Mouse (Mus musculus): Measurements from ENCODE around the gene Ntn4. TPM values are rescaled to one million over a fixed set of nuclear protein-coding genes. Genes with fewer than 3 reads are reported as not detected.

The Ntn4 gene
- 0.90 and 2.2 TPM in 2 replicates for polyA plus RNA-seq (2016; fragmentation: Nextera tagmentation; extraction: Ambion mirVana)

DNA sequence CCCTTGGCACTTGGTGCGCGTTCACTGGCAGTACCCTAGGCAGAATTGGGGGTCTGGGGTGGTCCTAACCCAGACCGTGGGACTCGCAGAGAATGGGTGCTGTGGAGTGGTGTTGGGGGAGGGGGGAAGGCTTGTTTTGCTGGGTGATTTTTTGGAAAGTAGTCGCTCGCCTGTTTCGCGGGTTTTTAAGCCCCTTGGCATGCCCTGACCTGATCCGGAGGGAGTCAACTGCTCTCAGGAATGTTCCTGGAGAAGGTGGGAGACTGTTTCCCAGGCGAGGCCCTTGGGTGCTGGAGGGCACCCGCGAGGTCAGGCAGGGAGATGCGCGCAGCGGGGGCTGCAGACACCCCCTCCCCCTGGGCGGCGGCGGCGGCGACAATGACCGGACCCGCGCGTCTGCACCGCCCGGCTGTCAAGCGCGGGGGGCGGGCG lies at the start of gene Ntn4:
Gene Ntn4, plus strand, starts transcription at position 161 of the 432 bp plus-strand sequence.
- WGBS: 3% methylated on average over 29 of the region's 30 CpGs
- peaks cover 12% of the 10 kb centered on the region for H3K36me3 ChIP-seq
- no peaks in the 10 kb centered on the region for H3K9me3 ChIP-seq
- peak within 1 kb of the TSS; percentile 87 for H3K4me3 ChIP-seq
- H3K27ac ChIP-seq: peak within 1 kb of the TSS; percentile 98
- H3K27me3 ChIP-seq (ENCODE audit: insufficient read depth, poor library complexity, severe bottlenecking): peaks cover 56% of the 10 kb centered on the region
- peak; percentile 13 for DNase-seq (ENCODE audit: low spot score)
- peaks cover 33% of the 10 kb centered on the region for H3K4me1 ChIP-seq (replicated peaks)

DNA sequence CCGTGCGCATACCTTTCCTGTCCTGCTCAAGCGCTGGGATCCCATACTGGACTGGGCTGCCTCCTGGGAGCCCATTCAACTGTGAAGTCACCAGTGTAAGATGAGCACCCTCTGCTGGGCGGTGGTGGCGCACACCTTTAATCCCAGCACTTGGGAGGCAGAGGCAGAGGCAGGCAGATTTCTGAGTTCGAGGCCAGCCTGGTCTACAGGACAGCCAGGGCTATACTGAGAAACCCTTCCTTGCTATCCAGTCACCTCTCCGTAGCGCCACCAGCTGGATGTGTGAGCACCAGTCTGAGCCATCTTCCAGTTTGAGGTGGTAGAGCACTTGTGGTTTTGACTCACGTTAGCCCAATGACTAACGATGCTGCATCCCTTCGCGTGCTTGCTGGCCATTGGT lies 48.0 kb upstream of the Ntn4 start:
- 59% methylated on average over 12 of the region's 12 CpGs for WGBS
- H3K27me3 ChIP-seq (ENCODE audit: insufficient read depth, poor library complexity, severe bottlenecking): peaks cover 4% of the 10 kb centered on the region; the same call in 1 of the 2 replicates
- no peaks in the 10 kb centered on the region for H3K9me3 ChIP-seq
- no peak overlapping the region for H3K27ac ChIP-seq
- H3K36me3 ChIP-seq: peaks cover 5% of the 10 kb centered on the region
- DNase-seq (ENCODE audit: low spot score): no peak
- peaks cover 22% of the 10 kb centered on the region for H3K4me1 ChIP-seq (replicated peaks)
- H3K4me3 ChIP-seq: no peak overlapping the region

DNA sequence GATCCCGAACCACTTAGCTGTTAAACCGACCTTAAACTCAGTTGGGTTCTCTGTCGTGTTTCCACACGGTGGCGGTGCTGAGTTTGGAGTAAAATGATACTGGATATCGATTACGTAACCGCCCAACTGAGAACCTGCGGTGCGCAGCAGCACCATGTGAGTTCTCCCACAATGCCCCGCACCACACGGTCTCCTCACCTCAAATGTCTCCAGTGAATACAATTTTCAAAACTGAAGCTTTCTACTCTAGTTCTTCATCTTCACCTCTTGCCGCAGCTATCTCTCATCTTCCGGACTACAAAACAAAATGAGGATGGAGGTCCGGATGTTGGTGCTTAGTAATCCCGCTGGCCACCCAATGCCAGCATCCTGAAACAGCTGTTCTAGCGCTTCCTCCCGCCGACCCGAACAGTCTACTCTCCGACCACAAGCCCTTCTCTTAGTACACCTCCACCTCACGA lies 46.4 kb upstream of the Ntn4 start:
- peak; percentile 86 for DNase-seq (ENCODE audit: low spot score)
- no peaks in the 10 kb centered on the region for H3K36me3 ChIP-seq
- peak overlapping the region; percentile 59 for H3K4me3 ChIP-seq
- peaks cover 4% of the 10 kb centered on the region; the same call in 1 of the 2 replicates for H3K27me3 ChIP-seq (ENCODE audit: insufficient read depth, poor library complexity, severe bottlenecking)
- 3% methylated on average over 22 of the region's 22 CpGs for WGBS
- H3K27ac ChIP-seq: peak overlapping the region; percentile 83
- peaks cover 10% of the 10 kb centered on the region; the same call in 1 of the 2 replicates for H3K4me1 ChIP-seq (replicated peaks)
- H3K9me3 ChIP-seq: no peaks in the 10 kb centered on the region

DNA sequence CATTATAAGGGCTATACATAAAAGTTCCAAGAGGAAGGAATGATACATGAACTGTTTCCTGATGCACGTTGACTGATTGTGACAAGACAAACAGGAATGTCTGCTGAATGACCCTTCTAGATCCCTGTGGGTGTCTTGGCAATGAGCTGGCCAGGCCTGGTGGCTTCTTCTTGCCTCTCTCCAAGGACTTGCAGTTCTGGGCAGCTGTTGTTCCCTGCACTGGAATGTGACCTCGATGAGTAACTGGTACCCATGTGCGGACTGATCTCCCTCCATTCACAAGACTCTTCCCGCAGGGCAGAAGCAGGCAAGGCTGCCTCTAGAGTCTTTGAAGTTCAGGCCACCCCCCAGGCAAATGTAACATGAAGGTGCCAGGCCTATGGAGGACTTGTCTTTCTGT lies 44.6 kb upstream of the Ntn4 start:
- 67% methylated on average over 4 of the region's 4 CpGs for WGBS
- Histone ChIP-seq H3K36me3 (no peaks in the 10 kb centered on the region), H3K4me1 (replicated peaks) (peaks cover 6% of the 10 kb centered on the region; the same call in 1 of the 2 replicates), H3K27ac (no peak overlapping the region), H3K27me3 (ENCODE audit: insufficient read depth, poor library complexity, severe bottlenecking) (peaks cover 4% of the 10 kb centered on the region; the same call in 1 of the 2 replicates), H3K4me3 (no peak overlapping the region), H3K9me3 (no peaks in the 10 kb centered on the region)
- no peak for DNase-seq (ENCODE audit: low spot score)

DNA sequence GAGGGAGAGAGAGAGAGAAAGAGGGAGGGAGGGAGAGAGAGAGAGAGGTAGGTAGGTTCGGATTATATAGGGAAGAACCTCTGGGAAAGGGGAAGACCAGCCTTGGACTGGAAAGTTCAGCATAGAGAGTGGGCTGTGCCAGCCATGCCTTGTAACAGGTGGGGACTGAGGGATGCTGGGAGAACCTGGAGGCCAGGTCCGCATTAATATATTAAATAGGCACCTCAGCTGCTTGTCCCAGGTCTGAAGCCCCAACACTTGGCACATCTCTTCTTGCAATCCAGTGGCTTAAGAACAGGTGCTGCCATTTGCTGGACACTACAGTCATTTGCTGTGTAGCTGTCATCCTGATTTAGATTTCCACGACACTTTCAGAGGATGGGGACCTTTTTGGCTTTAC lies 43.8 kb upstream of the Ntn4 start:
- no peaks in the 10 kb centered on the region for H3K9me3 ChIP-seq
- no peak for DNase-seq (ENCODE audit: low spot score)
- WGBS: 74% methylated on average over 3 of the region's 3 CpGs
- H3K27me3 ChIP-seq (ENCODE audit: insufficient read depth, poor library complexity, severe bottlenecking): peaks cover 4% of the 10 kb centered on the region; the same call in 1 of the 2 replicates
- no peak overlapping the region for H3K4me3 ChIP-seq
- no peaks in the 10 kb centered on the region for H3K36me3 ChIP-seq
- peaks cover 6% of the 10 kb centered on the region; the same call in 1 of the 2 replicates for H3K4me1 ChIP-seq (replicated peaks)
- no peak overlapping the region for H3K27ac ChIP-seq

DNA sequence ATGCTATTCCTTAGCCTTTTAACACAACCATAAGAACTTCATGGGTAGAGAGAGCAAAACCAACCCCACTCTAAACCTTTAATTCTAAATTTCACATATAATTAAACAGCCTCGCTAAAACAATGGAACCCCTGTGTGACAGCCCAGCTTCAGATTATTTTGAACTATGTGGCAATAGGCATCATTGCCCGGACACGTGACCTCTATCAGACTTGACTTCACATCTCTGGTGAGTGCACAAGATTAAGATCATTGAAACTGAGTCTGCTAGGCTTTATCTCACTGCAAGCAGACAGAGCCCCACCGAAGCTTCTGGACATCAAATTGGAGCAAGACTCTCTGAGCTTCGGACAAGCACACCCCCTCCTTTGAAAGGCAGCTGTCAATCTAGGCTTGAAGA lies 38.2 kb upstream of the Ntn4 start:
- 76% methylated on average over 5 of the region's 5 CpGs for WGBS
- Histone ChIP-seq H3K9me3 (no peaks in the 10 kb centered on the region), H3K4me1 (replicated peaks) (0 out of 2 replicates have a peak, but pooled peaks cover 4% of the 10 kb centered on the region), H3K36me3 (no peaks in the 10 kb centered on the region), H3K27ac (no peak overlapping the region), H3K27me3 (ENCODE audit: insufficient read depth, poor library complexity, severe bottlenecking) (no peaks in the 10 kb centered on the region), H3K4me3 (no peak overlapping the region)
- no peak for DNase-seq (ENCODE audit: low spot score)

DNA sequence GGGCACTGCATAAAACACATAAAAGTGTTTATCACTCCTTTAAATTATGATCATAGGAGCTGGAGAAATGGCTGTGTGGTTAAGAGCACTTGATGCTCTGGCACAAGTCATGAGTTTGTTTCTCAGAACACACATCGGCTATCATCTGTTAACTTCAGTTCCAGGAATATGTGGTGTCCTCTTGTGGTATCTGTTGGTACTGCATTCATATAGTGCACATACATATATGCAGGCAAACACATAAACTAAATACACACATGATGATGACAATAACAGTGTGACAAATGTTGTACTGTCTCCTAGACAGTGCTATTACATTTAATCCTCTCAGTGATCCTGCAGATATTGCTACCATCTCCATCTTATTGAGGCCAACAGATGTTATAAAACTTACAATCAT lies 37.2 kb upstream of the Ntn4 start:
- Histone ChIP-seq H3K4me1 (replicated peaks) (0 out of 2 replicates have a peak, but pooled peaks cover 4% of the 10 kb centered on the region), H3K4me3 (no peak overlapping the region), H3K27ac (no peak overlapping the region), H3K9me3 (no peaks in the 10 kb centered on the region), H3K27me3 (ENCODE audit: insufficient read depth, poor library complexity, severe bottlenecking) (no peaks in the 10 kb centered on the region), H3K36me3 (no peaks in the 10 kb centered on the region)
- 96% methylated on average over 1 of the region's 1 CpGs for WGBS
- no peak for DNase-seq (ENCODE audit: low spot score)

DNA sequence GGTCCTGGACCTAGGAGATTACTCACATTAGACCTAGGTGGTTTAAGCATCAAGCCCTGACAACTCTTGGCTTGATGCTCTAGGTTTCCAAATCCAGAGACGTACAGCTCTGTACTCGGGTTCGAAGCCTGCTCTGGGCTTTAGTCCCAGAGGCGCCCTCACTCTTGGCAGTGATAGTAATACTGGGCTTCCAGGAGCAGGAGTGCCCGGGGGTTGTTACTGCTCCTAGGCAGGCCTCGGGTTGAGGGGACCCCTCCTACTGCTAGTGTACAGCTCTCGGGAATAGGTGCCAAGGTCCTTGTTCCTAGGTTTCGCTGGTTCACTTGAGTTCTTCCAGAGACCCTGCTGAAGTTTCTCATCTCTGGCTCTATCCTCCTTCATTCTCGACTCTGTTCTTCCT lies 34.2 kb upstream of the Ntn4 start:
- WGBS: 94% methylated on average over 9 of the region's 9 CpGs
- Histone ChIP-seq H3K27ac (no peak overlapping the region), H3K27me3 (ENCODE audit: insufficient read depth, poor library complexity, severe bottlenecking) (no peaks in the 10 kb centered on the region), H3K4me3 (no peak overlapping the region), H3K9me3 (no peaks in the 10 kb centered on the region; the same call in 1 of the 2 replicates), H3K36me3 (no peaks in the 10 kb centered on the region), H3K4me1 (replicated peaks) (0 out of 2 replicates have a peak, but pooled peaks cover 4% of the 10 kb centered on the region)
- DNase-seq (ENCODE audit: low spot score): no peak

DNA sequence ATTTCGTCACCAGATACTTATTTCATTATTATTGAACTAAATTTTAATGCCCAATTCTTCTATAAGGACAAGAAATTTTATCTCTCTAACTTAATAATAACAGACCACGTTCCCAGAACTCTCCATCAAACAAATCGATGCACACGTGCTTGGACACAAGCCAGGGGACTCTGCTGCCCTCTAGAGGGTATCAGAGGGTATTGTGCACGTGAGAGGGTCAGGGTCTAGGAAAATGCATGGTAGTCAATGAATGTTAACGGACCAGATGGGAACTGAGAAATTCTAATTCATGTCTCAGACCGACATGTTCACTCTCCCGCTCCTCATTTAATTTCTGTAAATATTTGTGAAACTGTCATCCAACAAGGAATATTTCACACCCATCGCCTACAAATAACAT lies 32.4 kb upstream of the Ntn4 start:
- peak; percentile 38 for DNase-seq (ENCODE audit: low spot score)
- H3K36me3 ChIP-seq: no peaks in the 10 kb centered on the region
- H3K27ac ChIP-seq: no peak overlapping the region
- H3K4me1 ChIP-seq (replicated peaks): no peaks in the 10 kb centered on the region
- WGBS: 68% methylated on average over 9 of the region's 9 CpGs
- H3K4me3 ChIP-seq: no peak overlapping the region
- H3K9me3 ChIP-seq: no peaks in the 10 kb centered on the region; the same call in 1 of the 2 replicates
- H3K27me3 ChIP-seq (ENCODE audit: insufficient read depth, poor library complexity, severe bottlenecking): no peaks in the 10 kb centered on the region

DNA sequence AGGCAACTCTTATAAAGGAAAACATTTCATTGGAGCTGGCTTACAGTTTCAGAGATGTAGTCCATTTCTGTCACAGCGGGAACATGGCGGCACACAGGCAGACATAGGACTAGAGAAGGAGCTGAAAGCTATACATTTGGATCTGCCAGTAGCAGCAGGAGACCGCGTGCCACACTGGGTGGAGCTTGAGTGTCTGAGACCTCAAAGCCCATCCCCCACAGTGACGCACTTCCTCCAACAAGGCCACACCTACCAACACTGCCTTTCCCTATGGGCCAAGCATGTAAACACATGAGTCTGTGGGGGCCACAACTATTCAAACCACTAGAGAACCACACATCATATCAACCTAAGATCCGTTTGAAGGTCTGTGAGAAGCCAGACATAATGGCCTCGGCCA lies 31.2 kb upstream of the Ntn4 start:
- WGBS: 92% methylated on average over 7 of the region's 7 CpGs
- no peaks in the 10 kb centered on the region for H3K4me1 ChIP-seq (replicated peaks)
- no peak for DNase-seq (ENCODE audit: low spot score)
- no peak overlapping the region for H3K4me3 ChIP-seq
- H3K27me3 ChIP-seq (ENCODE audit: insufficient read depth, poor library complexity, severe bottlenecking): no peaks in the 10 kb centered on the region
- no peak overlapping the region for H3K27ac ChIP-seq
- H3K36me3 ChIP-seq: no peaks in the 10 kb centered on the region
- no peaks in the 10 kb centered on the region; the same call in 1 of the 2 replicates for H3K9me3 ChIP-seq

DNA sequence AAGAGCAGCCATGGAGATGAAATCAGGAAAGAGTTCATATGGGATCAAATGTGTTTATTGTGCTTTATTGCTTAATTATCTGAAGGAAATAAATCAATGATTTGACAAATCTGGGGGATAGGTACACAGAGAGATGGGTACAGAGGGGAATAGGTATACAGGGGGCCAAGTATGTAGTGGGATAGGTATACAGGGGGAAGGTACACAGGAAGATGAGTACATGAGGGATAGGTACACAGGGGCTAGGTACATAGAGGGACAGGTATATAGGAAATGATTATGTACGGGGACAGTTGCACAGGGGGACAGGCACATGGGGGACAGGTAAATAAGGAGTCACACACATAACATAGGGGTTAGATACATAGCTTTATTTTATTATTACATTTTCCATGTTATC lies 29.6 kb upstream of the Ntn4 start:
- no peak for DNase-seq (ENCODE audit: low spot score)
- no peaks in the 10 kb centered on the region for H3K27me3 ChIP-seq (ENCODE audit: insufficient read depth, poor library complexity, severe bottlenecking)
- no peaks in the 10 kb centered on the region for H3K36me3 ChIP-seq
- no peaks in the 10 kb centered on the region for H3K4me1 ChIP-seq (replicated peaks)
- H3K9me3 ChIP-seq: no peaks in the 10 kb centered on the region; the same call in 1 of the 2 replicates
- no peak overlapping the region for H3K27ac ChIP-seq
- no peak overlapping the region for H3K4me3 ChIP-seq
- WGBS: 97% methylated on average over 1 of the region's 1 CpGs

DNA sequence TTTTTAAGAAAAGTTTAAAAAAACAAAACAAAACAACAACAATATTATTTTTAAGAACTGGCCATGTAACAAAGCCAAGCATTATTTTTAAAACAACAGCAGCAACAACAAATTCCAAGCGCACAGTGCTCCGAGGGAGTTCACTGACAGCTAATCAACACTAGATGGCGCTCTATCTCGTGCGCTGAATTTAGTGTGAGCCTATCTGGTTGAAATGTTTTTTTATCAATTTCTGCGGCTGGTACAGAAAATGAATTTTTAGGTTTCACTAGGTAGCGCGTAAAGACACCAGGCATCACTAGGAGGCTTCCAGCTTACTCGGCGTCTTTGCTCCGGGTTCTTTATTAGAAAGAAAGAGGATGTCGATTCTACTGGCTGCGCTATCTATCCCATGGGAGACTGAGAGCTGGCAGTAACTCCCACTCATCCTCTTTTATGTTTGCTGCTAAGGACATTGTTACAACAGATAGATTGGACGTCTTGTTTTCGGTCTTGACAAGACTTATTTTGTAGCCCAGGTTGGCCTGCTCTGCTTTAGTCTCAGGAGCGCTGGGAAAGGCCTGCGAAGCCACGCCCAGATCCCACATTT lies 29.0 kb upstream of the Ntn4 start:
- no peak overlapping the region for H3K27ac ChIP-seq
- H3K36me3 ChIP-seq: no peaks in the 10 kb centered on the region
- WGBS: 50% methylated on average over 18 of the region's 18 CpGs
- H3K9me3 ChIP-seq: no peaks in the 10 kb centered on the region; the same call in 1 of the 2 replicates
- peak; percentile 47 for DNase-seq (ENCODE audit: low spot score)
- H3K4me1 ChIP-seq (replicated peaks): no peaks in the 10 kb centered on the region
- H3K4me3 ChIP-seq: no peak overlapping the region
- H3K27me3 ChIP-seq (ENCODE audit: insufficient read depth, poor library complexity, severe bottlenecking): no peaks in the 10 kb centered on the region

DNA sequence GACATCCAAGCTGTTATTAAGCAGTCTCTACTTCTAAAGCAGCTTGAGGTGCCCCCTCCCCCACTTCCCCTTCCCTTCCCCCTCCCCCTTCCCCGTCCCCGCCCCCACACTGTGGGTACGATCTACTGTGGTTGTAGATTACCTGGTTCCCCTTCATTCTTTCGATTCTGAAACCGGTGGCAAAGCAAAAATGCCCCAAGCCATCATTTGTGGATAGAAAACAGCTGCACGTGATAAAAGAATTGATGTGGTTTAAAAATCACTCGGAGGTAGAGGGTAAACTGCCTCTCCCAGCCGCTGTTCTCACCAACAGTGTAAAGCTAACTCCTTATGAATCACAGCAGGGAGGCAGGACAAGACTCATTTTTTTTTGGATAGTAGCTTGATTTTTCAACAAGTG lies 25.6 kb upstream of the Ntn4 start:
- H3K36me3 ChIP-seq: no peaks in the 10 kb centered on the region
- no peak overlapping the region for H3K4me3 ChIP-seq
- 86% methylated on average over 8 of the region's 8 CpGs for WGBS
- H3K27ac ChIP-seq: no peak overlapping the region
- H3K27me3 ChIP-seq (ENCODE audit: insufficient read depth, poor library complexity, severe bottlenecking): no peaks in the 10 kb centered on the region
- no peaks in the 10 kb centered on the region for H3K4me1 ChIP-seq (replicated peaks)
- H3K9me3 ChIP-seq: no peaks in the 10 kb centered on the region
- DNase-seq (ENCODE audit: low spot score): no peak
